Mouse (Mus musculus): ENCODE measurements around the gene Pde1b.

DNA sequence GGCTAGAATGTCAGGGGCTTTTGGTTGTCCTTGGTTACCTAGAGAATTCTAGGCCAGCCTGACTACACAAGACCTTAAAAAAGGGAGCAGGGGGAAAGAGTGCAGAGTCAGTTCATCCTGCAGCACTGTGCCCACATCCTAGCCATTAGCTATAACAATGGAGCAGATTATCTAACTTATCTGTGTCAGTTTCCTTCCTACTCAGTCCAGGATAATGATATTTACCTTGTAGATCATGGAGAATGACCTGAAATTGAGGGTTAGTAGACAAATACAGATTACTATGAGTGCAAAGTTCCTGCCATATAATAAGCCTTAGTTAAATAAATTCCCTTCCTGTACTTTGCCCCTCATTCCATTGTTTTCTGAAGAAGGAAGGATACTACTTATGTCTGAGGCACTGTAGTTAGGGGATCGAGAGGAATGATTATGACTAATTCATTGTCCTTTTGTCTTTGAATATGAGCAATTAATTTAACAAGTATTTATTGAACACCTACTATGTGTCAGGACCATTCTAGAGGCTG is 23.7 kb upstream of the Pde1b start:
- TF ChIP-seq CTCF (conservative IDR thresholded peaks at IDR 0.05; ENCODE audit: insufficient read depth, insufficient read length, low read depth, low read length) = no peak
- no peak for TF ChIP-seq POLR2A (IDR thresholded peaks at IDR 0.05; ENCODE audit: low read depth, low read length)
